Mouse (Mus musculus) brain, embryonic 18.5 days (tissue): ENCODE measurements around the gene Dennd1b.

Experiments
- DNase-seq: peaks from one replicate; pipeline ENCODE4 v3.0.0-alpha.2; 2012; ENCODE audit warnings: low read depth, low spot score

Dennd1b gene

DNA sequence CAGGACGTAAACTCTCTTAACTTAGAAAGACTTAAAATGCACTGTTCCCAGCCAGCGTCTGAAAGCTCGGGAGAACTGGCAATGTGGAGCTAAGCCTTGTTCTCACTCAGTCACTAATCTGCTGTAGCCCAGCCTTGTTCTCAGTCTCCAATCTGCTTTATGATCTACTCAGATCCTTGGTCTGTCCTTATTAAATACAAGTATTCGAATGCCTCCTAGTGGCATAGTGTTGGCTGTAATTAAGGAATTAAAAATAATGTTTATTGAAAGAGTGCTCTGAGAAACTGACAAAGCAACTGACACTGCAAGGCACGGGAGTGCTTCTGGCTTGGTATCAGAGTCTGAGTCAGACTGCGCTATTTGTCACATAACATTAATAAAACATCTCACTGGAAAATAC, 116.3 kb downstream of the Dennd1b start:
- no peak for DNase-seq

DNA sequence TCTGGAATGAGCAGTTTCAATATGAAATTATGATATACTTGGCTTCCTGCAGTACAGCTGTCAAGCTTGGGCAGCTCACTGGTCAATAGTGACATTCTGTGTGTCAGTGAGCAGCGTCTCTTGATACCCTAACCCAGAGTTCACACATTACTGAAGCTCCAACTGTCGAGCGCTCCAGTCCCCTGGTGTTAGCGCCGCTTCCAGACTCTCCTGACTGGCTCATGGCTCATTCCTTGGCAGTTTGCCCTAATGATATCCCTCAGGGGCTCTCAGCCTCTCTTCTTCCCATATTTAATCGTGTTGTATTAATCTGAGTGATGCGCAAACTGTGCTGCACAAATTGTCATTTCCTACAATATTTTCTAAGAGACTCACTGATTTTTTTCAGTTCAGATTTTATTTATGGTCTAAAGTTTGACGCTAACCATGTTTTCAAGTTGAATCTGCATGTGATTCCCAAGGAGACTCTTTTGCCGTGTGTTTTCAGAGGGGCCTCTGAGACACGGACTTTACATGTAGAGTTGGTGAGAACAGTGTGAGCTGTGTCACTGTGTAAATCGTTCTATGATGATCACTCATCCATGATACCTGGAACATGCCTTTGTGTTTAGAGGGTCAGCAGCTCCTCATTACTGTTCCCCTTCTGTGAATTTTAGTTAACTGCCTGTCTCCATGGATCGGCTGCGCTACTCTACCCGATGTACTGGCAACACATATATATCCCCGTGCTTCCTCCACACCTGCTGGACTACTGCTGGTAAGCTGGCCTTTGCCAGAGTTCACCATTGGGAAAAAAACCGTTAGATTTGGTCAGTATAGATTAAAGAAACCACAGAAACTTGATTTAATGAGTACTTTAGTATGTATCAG, 117.5 kb downstream of the Dennd1b start:
- DNase-seq, result no peak

GRCm38 (mm10) chr1:139083382-139083781, 120.1 kb downstream of the Dennd1b start:
- no peak for DNase-seq

GRCm38 (mm10) chr1:139087564-139087963, 124.3 kb downstream of the Dennd1b start:
- no peak for DNase-seq

DNA sequence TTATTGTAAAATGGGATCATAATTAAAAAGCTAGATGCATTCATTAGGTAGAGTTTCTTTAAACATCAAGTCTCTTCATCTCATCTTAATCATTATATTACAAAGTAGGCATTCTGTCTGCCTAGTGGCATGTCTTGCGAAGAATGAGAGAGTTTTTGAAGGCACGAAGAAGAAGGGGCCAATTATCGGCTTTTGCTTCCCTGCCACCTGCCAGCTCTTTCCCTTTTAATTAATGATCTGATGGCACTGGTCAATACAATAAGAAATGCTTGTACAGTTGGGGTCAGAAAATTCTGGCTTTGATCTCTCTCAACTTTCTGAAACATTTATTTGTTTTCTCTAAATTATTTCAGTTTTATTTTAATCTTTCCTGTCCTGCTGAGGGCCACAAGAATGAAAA, 127.5 kb downstream of the Dennd1b start:
- no peak for DNase-seq

DNA sequence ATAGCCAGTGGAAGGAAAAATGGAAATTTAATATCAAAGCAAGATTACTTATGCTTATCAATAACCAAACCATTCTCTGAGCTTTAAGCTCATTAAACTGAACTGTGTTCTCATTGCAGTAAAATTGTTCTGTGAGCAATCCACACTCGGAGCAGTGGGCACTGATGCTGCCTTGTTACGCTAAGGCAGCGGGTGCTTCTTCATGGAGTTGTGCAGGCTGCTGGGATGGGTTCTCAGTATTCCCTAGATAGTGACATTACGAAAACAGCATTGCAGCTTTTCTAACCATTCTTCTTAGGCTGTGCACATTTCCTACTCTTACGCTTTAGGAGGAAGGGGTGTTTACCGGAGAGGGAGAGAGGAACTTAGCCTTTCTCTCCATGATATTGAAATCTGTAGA, 128.5 kb downstream of the Dennd1b start:
- no peak for DNase-seq

DNA sequence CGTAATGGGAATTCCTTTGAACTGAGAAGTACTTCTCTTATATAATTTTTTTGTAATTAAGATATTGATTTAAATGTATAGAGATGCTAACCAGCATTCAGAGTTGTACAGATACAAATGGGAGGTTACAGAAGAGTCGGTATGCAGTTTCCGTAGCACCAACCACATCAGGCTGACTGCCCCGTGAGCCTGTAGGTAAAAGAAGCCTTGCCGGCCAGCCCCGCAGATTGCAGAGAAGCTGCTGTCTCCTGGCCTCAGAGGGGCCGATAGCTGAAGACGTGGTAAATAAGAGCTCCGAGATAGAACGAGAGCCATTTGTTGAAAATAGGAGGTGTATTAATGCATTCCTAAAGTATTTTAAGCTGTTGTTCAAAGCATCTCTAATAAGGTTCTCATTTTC, 128.9 kb downstream of the Dennd1b start:
- DNase-seq, result no peak

- DNase-seq, result no peak
Observed at GRCm38 (mm10) chr1:139092722-139093121, 129.5 kb downstream of the Dennd1b start.

- DNase-seq, result no peak
Observed at GRCm38 (mm10) chr1:139096369-139096768, 133.1 kb downstream of the Dennd1b start.

- no peak for DNase-seq
Observed at GRCm38 (mm10) chr1:139098088-139098487, 134.9 kb downstream of the Dennd1b start.

- no peak for DNase-seq
Observed at GRCm38 (mm10) chr1:139101725-139102124, 138.5 kb downstream of the Dennd1b start.

GRCm38 (mm10) chr1:139108251-139108650, 145.0 kb downstream of the Dennd1b start:
- DNase-seq, result no peak

GRCm38 (mm10) chr1:139122626-139123025, 159.4 kb downstream of the Dennd1b start:
- DNase-seq, result no peak

DNA sequence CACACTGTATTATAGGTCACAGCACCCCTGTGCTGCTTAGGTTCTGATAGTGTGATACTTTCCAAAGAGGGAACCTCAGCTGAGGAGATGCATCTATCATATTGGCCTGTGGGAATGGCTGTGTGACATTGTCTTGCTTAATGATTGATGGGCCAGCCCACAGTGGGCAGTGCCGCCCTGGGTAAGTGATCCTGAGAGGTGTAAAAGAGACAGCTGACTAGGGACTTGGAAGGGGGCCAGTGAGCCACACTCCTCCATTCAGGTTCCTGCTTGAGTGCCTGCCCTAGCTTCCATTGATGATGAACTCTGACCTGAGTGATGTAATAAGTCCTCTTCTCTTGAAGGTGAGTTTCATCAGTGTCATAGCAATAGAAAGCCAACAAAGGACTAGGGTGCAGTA, 176.4 kb downstream of the Dennd1b start:
- DNase-seq, result no peak

DNA sequence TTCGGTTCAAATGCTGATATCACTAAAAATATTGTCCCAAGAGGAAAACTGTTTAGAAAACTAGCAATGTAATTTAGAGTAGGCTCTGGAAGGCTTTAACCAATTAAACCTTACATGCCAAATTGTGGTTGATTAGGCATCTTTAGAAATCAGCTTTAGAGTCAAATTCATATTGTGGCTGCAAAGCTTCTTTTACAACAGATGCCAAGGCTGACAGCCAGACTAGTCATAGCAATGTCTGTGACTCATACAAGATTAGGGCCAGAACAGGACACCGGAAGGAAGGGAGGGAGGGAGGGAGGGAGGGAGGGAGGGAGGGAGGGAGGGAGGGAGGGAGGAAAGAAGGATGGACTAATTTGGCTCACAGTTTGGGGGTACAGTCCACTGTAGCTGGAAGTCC, 182.3 kb downstream of the Dennd1b start:
- no peak for DNase-seq

GRCm38 (mm10) chr1:139146306-139146705, 183.1 kb downstream of the Dennd1b start:
- DNase-seq, result no peak

- DNase-seq, result no peak
Observed at GRCm38 (mm10) chr1:139153006-139153405, 189.8 kb downstream of the Dennd1b start.

GRCm38 (mm10) chr1:139153493-139153892, 190.3 kb downstream of the Dennd1b start:
- peak; percentile 10 for DNase-seq

- DNase-seq, result peak; percentile 40
Observed at GRCm38 (mm10) chr1:139156397-139156796, 193.2 kb downstream of the Dennd1b start.

DNA sequence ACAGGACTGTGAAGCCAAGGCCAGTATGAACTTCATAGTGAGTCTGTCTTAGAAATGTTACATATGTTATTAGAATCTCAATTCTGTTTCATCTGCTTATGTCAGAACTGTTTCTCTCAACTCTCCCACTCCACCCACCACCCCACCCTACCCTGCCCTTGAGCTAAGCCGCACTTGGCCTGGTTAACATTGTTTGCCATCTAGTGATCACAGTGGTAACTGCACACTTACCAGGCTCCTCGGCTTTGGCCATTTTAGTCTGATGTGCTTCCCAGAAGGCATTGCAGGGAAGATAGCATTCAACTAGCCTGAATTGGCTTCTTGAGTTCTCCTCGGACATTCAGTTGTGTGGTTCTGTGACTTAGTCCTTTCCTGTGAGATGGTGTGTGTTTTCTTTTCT, 198.4 kb downstream of the Dennd1b start:
- no peak for DNase-seq

GRCm38 (mm10) chr1:139162814-139163213, 199.6 kb downstream of the Dennd1b start:
- DNase-seq, result no peak

- DNase-seq, result no peak
Observed at GRCm38 (mm10) chr1:139174058-139174832, 211.0 kb downstream of the Dennd1b start.

- DNase-seq, result no peak
Observed at GRCm38 (mm10) chr1:139179707-139180106, 216.5 kb downstream of the Dennd1b start.
